Mouse (Mus musculus): Measurements from ENCODE around the gene Mdga2. TPM values are rescaled to one million over a fixed set of nuclear protein-coding genes. Genes with fewer than 3 reads are reported as not detected.

Mdga2 gene
- polyA plus RNA-seq, 1 experiment: 0.66 TPM

DNA sequence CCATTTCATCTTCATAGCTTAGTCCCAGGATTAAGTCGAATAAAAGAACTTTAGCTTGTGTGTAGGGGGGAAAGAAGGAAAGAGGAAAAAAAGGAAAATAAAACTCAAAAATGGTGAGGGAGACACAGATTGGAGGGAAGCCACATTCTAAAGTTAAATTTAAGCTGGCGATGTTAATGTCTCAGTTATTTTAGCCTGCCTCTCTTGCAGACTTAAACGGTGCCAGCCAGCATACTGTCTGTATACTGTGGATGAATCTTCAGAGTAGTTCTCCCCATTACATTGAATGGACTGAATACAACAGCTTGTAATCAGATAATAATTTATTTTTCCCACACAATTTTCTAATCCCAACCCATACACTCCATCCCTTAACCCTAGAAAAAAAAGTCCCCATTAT lies 205.2 kb downstream of the Mdga2 start:
- no peak overlapping the region for H3K27ac ChIP-seq (ENCODE audit: control insufficient read depth, insufficient read depth, low read length)
- H3K4me3 ChIP-seq (ENCODE audit: control insufficient read depth, insufficient read depth, low read length): no peak overlapping the region
- no peaks in the 10 kb centered on the region for H3K36me3 ChIP-seq (ENCODE audit: control insufficient read depth, insufficient read depth, low read length)
- TF ChIP-seq POLR2A (IDR thresholded peaks at IDR 0.05; ENCODE audit: control insufficient read depth, extremely low read depth, insufficient read depth, low read length, poor library complexity) (no peak), CTCF (IDR thresholded peaks at IDR 0.05; ENCODE audit: borderline replicate concordance, control insufficient read depth, extremely low read depth, insufficient read depth, low read length, poor library complexity) (no peak)
- DNase-seq: no peak
- WGBS: 91% methylated on average over 3 of the region's 3 CpGs
- H3K4me1 ChIP-seq (replicated peaks; ENCODE audit: control insufficient read depth, insufficient read depth, low read length): no peaks in the 10 kb centered on the region
- H3K27me3 ChIP-seq (ENCODE audit: control insufficient read depth, insufficient read depth, low read length): no peaks in the 10 kb centered on the region

GRCm38 (mm10) chr12:67011368-67011767 lies 211.0 kb downstream of the Mdga2 start:
- TF ChIP-seq POLR2A (IDR thresholded peaks at IDR 0.05; ENCODE audit: control insufficient read depth, extremely low read depth, insufficient read depth, low read length, poor library complexity) (no peak), CTCF (IDR thresholded peaks at IDR 0.05; ENCODE audit: borderline replicate concordance, control insufficient read depth, extremely low read depth, insufficient read depth, low read length, poor library complexity) (no peak)
- no peak overlapping the region for H3K4me3 ChIP-seq (ENCODE audit: control insufficient read depth, insufficient read depth, low read length)
- H3K27me3 ChIP-seq (ENCODE audit: control insufficient read depth, insufficient read depth, low read length): no peaks in the 10 kb centered on the region
- 79% methylated on average over 4 of the region's 4 CpGs for WGBS
- H3K36me3 ChIP-seq (ENCODE audit: control insufficient read depth, insufficient read depth, low read length): no peaks in the 10 kb centered on the region
- DNase-seq: no peak
- H3K4me1 ChIP-seq (replicated peaks; ENCODE audit: control insufficient read depth, insufficient read depth, low read length): no peaks in the 10 kb centered on the region
- H3K27ac ChIP-seq (ENCODE audit: control insufficient read depth, insufficient read depth, low read length): no peak overlapping the region

- Histone ChIP-seq H3K4me3 (ENCODE audit: control insufficient read depth, insufficient read depth, low read length) (no peak overlapping the region), H3K4me1 (replicated peaks; ENCODE audit: control insufficient read depth, insufficient read depth, low read length) (no peaks in the 10 kb centered on the region), H3K36me3 (ENCODE audit: control insufficient read depth, insufficient read depth, low read length) (no peaks in the 10 kb centered on the region), H3K27me3 (ENCODE audit: control insufficient read depth, insufficient read depth, low read length) (no peaks in the 10 kb centered on the region), H3K27ac (ENCODE audit: control insufficient read depth, insufficient read depth, low read length) (no peak overlapping the region)
- DNase-seq: no peak
- WGBS: 87% methylated on average over 4 of the region's 4 CpGs
- no peak for TF ChIP-seq POLR2A (IDR thresholded peaks at IDR 0.05; ENCODE audit: control insufficient read depth, extremely low read depth, insufficient read depth, low read length, poor library complexity)
- no peak for TF ChIP-seq CTCF (IDR thresholded peaks at IDR 0.05; ENCODE audit: borderline replicate concordance, control insufficient read depth, extremely low read depth, insufficient read depth, low read length, poor library complexity)
Measured at GRCm38 (mm10) chr12:67010318-67010717, 212.0 kb downstream of the Mdga2 start.

DNA sequence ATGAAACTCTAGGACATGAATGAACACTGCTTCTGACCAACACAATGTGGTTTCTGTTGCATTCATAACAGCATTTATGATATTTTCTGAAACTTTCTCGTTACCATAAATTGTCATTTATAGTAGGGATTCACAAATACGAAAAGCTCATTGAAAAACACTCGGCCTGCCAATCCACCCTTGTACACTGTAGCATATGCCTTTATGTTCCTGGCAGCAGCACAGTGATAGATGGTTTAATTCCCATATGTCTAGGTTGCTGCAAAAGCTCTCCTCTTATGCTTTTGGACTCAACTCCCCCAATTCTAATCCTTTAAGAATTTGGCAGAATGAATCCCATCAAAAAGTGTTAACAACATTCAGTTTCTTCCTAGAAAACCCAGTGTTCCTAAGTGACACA lies 213.2 kb downstream of the Mdga2 start:
- H3K27me3 ChIP-seq (ENCODE audit: control insufficient read depth, insufficient read depth, low read length): no peaks in the 10 kb centered on the region
- 83% methylated on average over 3 of the region's 3 CpGs for WGBS
- H3K4me1 ChIP-seq (replicated peaks; ENCODE audit: control insufficient read depth, insufficient read depth, low read length): no peaks in the 10 kb centered on the region
- H3K36me3 ChIP-seq (ENCODE audit: control insufficient read depth, insufficient read depth, low read length): no peaks in the 10 kb centered on the region
- TF ChIP-seq POLR2A (IDR thresholded peaks at IDR 0.05; ENCODE audit: control insufficient read depth, extremely low read depth, insufficient read depth, low read length, poor library complexity) (no peak), CTCF (IDR thresholded peaks at IDR 0.05; ENCODE audit: borderline replicate concordance, control insufficient read depth, extremely low read depth, insufficient read depth, low read length, poor library complexity) (no peak)
- no peak for DNase-seq
- no peak overlapping the region for H3K4me3 ChIP-seq (ENCODE audit: control insufficient read depth, insufficient read depth, low read length)
- no peak overlapping the region for H3K27ac ChIP-seq (ENCODE audit: control insufficient read depth, insufficient read depth, low read length)

DNA sequence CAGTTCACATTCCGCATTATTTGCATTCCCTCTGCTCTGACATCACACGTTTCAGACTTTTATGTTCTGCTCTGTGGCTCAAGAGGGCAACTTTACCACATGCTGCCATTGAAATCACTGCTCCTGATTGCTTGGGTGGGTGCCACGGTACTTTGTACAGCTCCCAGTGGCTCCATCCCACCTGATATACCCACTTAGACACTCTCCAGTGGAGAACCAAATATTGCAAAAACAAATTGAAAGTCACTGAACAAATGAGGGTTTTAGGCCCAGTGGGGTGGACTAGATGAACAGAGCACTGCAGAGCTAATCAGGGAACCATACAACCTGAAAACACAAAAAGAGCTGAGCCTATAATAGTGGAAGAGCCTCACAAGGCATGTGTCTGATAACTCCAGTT lies 268.2 kb downstream of the Mdga2 start:
- DNase-seq: no peak
- Histone ChIP-seq H3K27me3 (ENCODE audit: control insufficient read depth, insufficient read depth, low read length) (no peaks in the 10 kb centered on the region), H3K36me3 (ENCODE audit: control insufficient read depth, insufficient read depth, low read length) (no peaks in the 10 kb centered on the region), H3K27ac (ENCODE audit: control insufficient read depth, insufficient read depth, low read length) (no peak overlapping the region), H3K4me1 (replicated peaks; ENCODE audit: control insufficient read depth, insufficient read depth, low read length) (no peaks in the 10 kb centered on the region), H3K4me3 (ENCODE audit: control insufficient read depth, insufficient read depth, low read length) (no peak overlapping the region)
- no peak for TF ChIP-seq CTCF (IDR thresholded peaks at IDR 0.05; ENCODE audit: borderline replicate concordance, control insufficient read depth, extremely low read depth, insufficient read depth, low read length, poor library complexity)
- TF ChIP-seq POLR2A (IDR thresholded peaks at IDR 0.05; ENCODE audit: control insufficient read depth, extremely low read depth, insufficient read depth, low read length, poor library complexity): no peak
- 58% methylated on average over 3 of the region's 3 CpGs for WGBS

- no peak overlapping the region for H3K27ac ChIP-seq (ENCODE audit: control insufficient read depth, insufficient read depth, low read length)
- no peak overlapping the region for H3K4me3 ChIP-seq (ENCODE audit: control insufficient read depth, insufficient read depth, low read length)
- DNase-seq: no peak
- H3K4me1 ChIP-seq (replicated peaks; ENCODE audit: control insufficient read depth, insufficient read depth, low read length): no peaks in the 10 kb centered on the region
- H3K36me3 ChIP-seq (ENCODE audit: control insufficient read depth, insufficient read depth, low read length): no peaks in the 10 kb centered on the region
- TF ChIP-seq CTCF (IDR thresholded peaks at IDR 0.05; ENCODE audit: borderline replicate concordance, control insufficient read depth, extremely low read depth, insufficient read depth, low read length, poor library complexity): no peak
- TF ChIP-seq POLR2A (IDR thresholded peaks at IDR 0.05; ENCODE audit: control insufficient read depth, extremely low read depth, insufficient read depth, low read length, poor library complexity): no peak
- no peaks in the 10 kb centered on the region for H3K27me3 ChIP-seq (ENCODE audit: control insufficient read depth, insufficient read depth, low read length)
- 92% methylated on average over 5 of the region's 5 CpGs for WGBS
Measured at GRCm38 (mm10) chr12:66915741-66916140, 306.6 kb downstream of the Mdga2 start.

DNA sequence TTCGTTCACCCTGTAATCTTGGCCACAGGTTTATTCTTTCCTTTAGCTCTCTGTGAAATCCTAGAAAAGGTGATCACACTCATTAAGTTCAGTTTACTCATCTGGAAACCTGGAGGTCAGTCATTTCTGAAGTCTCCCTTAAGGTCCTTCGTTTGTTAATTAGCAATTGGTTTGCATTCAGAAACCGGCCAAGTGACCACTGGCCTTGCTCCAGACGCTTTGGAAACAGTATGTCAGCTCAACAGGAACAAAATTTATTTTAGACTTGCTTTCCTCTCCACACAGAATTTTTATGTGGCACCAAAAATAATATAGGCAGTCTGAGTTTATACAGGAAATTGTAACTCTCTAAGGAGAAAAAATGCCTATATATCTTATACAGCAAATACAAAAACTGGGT lies 323.0 kb downstream of the Mdga2 start:
- WGBS: 86% methylated on average over 4 of the region's 4 CpGs
- no peaks in the 10 kb centered on the region for H3K36me3 ChIP-seq (ENCODE audit: control insufficient read depth, insufficient read depth, low read length)
- H3K27me3 ChIP-seq (ENCODE audit: control insufficient read depth, insufficient read depth, low read length): no peaks in the 10 kb centered on the region
- TF ChIP-seq POLR2A (IDR thresholded peaks at IDR 0.05; ENCODE audit: control insufficient read depth, extremely low read depth, insufficient read depth, low read length, poor library complexity): no peak
- no peak for TF ChIP-seq CTCF (IDR thresholded peaks at IDR 0.05; ENCODE audit: borderline replicate concordance, control insufficient read depth, extremely low read depth, insufficient read depth, low read length, poor library complexity)
- H3K4me1 ChIP-seq (replicated peaks; ENCODE audit: control insufficient read depth, insufficient read depth, low read length): no peaks in the 10 kb centered on the region
- no peak overlapping the region for H3K4me3 ChIP-seq (ENCODE audit: control insufficient read depth, insufficient read depth, low read length)
- DNase-seq: no peak
- no peak overlapping the region for H3K27ac ChIP-seq (ENCODE audit: control insufficient read depth, insufficient read depth, low read length)
